Mouse (Mus musculus) MEL (cell line): ENCODE measurements at regions not wholly inside any gene's neighbourhood (a gene's known extent, or its start where the extent isn't known, plus 50 kb on each side); places are given as distances from the start of the nearest gene placed in this dataset.

Experiments
- CHD2 ChIP-seq: IDR thresholded peaks from 2 replicates; pipeline ENCODE4 v1.6.1; 2011; ENCODE audit warnings: low read length, improper control_type of control experiment
- CTCF ChIP-seq, 3 experiments: IDR thresholded peaks in 2 of 3; conservative IDR thresholded peaks in 1 of 3; 2 replicates each; pipeline ENCODE4 v1.5.1; 2011 to 2012; ENCODE audit warnings: low read length in 3 of 3, low read depth in 2 of 3, mild to moderate bottlenecking in 2 of 3, improper control_type of control experiment in 1 of 3, inconsistent platforms in 1 of 3, mixed read lengths in 1 of 3, moderate library complexity in 1 of 3; ENCODE audit not compliant: control insufficient read depth in 1 of 3, insufficient read depth in 1 of 3, poor library complexity in 1 of 3, severe bottlenecking in 1 of 3
- EP300 ChIP-seq, 2 experiments: IDR thresholded peaks; 2 replicates each; pipeline ENCODE4 v1.6.1; 2011; ENCODE audit warnings: improper control_type of control experiment in 2 of 2, low read length in 2 of 2, low read depth in 1 of 2, mild to moderate bottlenecking in 1 of 2
- GABPA ChIP-seq: IDR thresholded peaks from 2 replicates; pipeline ENCODE4 v1.6.1; 2012; ENCODE audit warnings: low read depth, mild to moderate bottlenecking, inconsistent platforms, low read length, improper control_type of control experiment, moderate library complexity
- GATA1 ChIP-seq: IDR thresholded peaks from 2 replicates; pipeline ENCODE4 v1.6.1; 2011; ENCODE audit warnings: low read depth, low read length, improper control_type of control experiment
- POLR2A ChIP-seq, 2 experiments: IDR thresholded peaks; 2 replicates each; pipeline ENCODE4 v1.6.1; 2011 to 2012; ENCODE audit warnings: low read length in 2 of 2, mild to moderate bottlenecking in 2 of 2, control low read depth in 1 of 2, improper control_type of control experiment in 1 of 2, low read depth in 1 of 2, moderate library complexity in 1 of 2; ENCODE audit not compliant: control insufficient read depth in 1 of 2, insufficient read depth in 1 of 2, poor library complexity in 1 of 2
- SMC3 ChIP-seq: IDR thresholded peaks from 2 replicates; pipeline ENCODE4 v1.6.1; 2011; ENCODE audit warnings: low read depth, low read length, improper control_type of control experiment

- TF ChIP-seq CTCF (IDR thresholded peaks at IDR 0.05 in 2 of 3, conservative IDR thresholded peaks at IDR 0.05 in 1 of 3; ENCODE audit: control insufficient read depth in 1 of 3, insufficient read depth in 1 of 3, low read depth in 2 of 3, low read length in 3 of 3, poor library complexity in 1 of 3, severe bottlenecking in 1 of 3) (no peak), GABPA (no peak), POLR2A (IDR thresholded peaks at IDR 0.05; ENCODE audit: control insufficient read depth in 1 of 2, insufficient read depth in 1 of 2, low read depth in 1 of 2, low read length in 2 of 2, poor library complexity in 1 of 2) (no peak), EP300 (IDR thresholded peaks at IDR 0.05; ENCODE audit: low read depth in 1 of 2, low read length in 2 of 2) (no peak), CHD2 (no peak), GATA1 (no peak), SMC3 (no peak)
Measured at GRCm38 (mm10) chr17:15650089-15650742, 54.6 kb upstream of the Chd1 start.
